Mouse (Mus musculus) liver, embryonic 14.5 days (tissue): ENCODE measurements around the gene Ccno. TPM values are rescaled to one million over a fixed set of nuclear protein-coding genes. Genes with fewer than 3 reads are reported as not detected.
A peak's percentile ranks its signal among the peaks of the same experiment; 100 is the strongest.

ENCODE experiments used
- ATAC-seq: fragments of 200-750 bp; cut with Nextera tagmentation; 2 replicates; pipeline ENCODE4 v1.8.0; 2017; ENCODE audit warnings: moderate number of reproducible peaks, mild to moderate bottlenecking, moderate library complexity; ENCODE audit not compliant: insufficient read depth
- DNase-seq, 3 experiments: peaks; one replicate each; pipeline ENCODE4 v3.0.0-alpha.2; 2012 to 2013; ENCODE audit warnings: low read depth in 3 of 3, low spot score in 3 of 3
- H3K27ac ChIP-seq: fragments of 300-500 bp; sonication (generic); 2 replicates; pipeline ENCODE4 v1.5.1; 2014; ENCODE audit warnings: moderate library complexity, mild to moderate bottlenecking, control low read depth, inconsistent platforms
- H3K27me3 ChIP-seq: fragments of 300-500 bp; sonication (generic); 2 replicates; pipeline ENCODE4 v1.6.1; 2014; ENCODE audit warnings: mild to moderate bottlenecking, low read length, moderate library complexity; ENCODE audit not compliant: control insufficient read depth, insufficient read depth
- H3K36me3 ChIP-seq: fragments of 300-500 bp; sonication (generic); replicated peaks from 2 replicates; pipeline ENCODE4 v1.6.1; 2014; ENCODE audit warnings: low read depth; ENCODE audit not compliant: control insufficient read depth, insufficient read depth
- H3K4me1 ChIP-seq, 2 experiments: fragments of 200-500 bp in 1 of 2; fragments of 300-500 bp in 1 of 2; sonication (generic) in 1 of 2; replicated peaks; 2 replicates each; pipeline ENCODE4 v1.6.1; 2012 to 2014; ENCODE audit warnings: antibody characterized with exemption in 1 of 2, inconsistent platforms in 1 of 2, low read length in 1 of 2; ENCODE audit not compliant: control insufficient read depth in 2 of 2, insufficient read depth in 2 of 2
- H3K4me2 ChIP-seq: fragments of 300-500 bp; sonication (generic); 2 replicates; pipeline ENCODE4 v1.6.1; 2014; ENCODE audit warnings: low read depth, mild to moderate bottlenecking, control low read depth, moderate library complexity
- H3K4me3 ChIP-seq, 2 experiments: fragments of 200-500 bp in 1 of 2; fragments of 300-500 bp in 1 of 2; sonication (generic) in 1 of 2; 2 replicates each; pipeline ENCODE4 v1.5.1; 2012 to 2014; ENCODE audit warnings: low read depth in 2 of 2, low read length in 2 of 2, mild to moderate bottlenecking in 2 of 2, control low read depth in 1 of 2, inconsistent platforms in 1 of 2, moderate library complexity in 1 of 2; ENCODE audit not compliant: insufficient read depth in 1 of 2
- H3K9ac ChIP-seq: fragments of 300-500 bp; sonication (generic); replicated peaks from 2 replicates; pipeline ENCODE4 v1.6.1; 2014; ENCODE audit warnings: mild to moderate bottlenecking, control low read depth, moderate library complexity
- H3K9me3 ChIP-seq: fragments of 300-500 bp; sonication (generic); 2 replicates; pipeline ENCODE4 v1.6.1; 2016; ENCODE audit warnings: low read length, mixed read lengths; ENCODE audit not compliant: control insufficient read depth
- CTCF ChIP-seq: IDR thresholded peaks from 2 replicates; pipeline ENCODE4 v1.5.1; 2016; ENCODE audit warnings: antibody characterized with exemption, low read depth, control low read depth
- EP300 ChIP-seq: IDR thresholded peaks from 2 replicates; pipeline ENCODE4 v1.6.1; 2016; ENCODE audit warnings: antibody characterized with exemption, low read depth
- WGBS: fragments of 180-500 bp; shearing (Covaris S2); extraction: QIAGEN DNeasy Blood & Tissue Kit; methylation state at CpG from one replicate; pipeline ENCODE4 v1.1.7; 2014; ENCODE audit not compliant: insufficient replicate concordance; 5-methylcytosine and 5-hydroxymethylcytosine counted together
- polyA plus RNA-seq, 2 experiments: library from polyadenylated mRNA; depleted of rRNA in 1 of 2; stranded (reverse) in 1 of 2; unstranded in 1 of 2; fragments of >200 nt; fragmentation: Nextera tagmentation in 1 of 2; extraction: Ambion mirVana in 1 of 2; gene quantifications; 2 replicates each; pipeline versions ENCODE4 v1.2.1 to v1.2.3; 2012 to 2014

The Ccno gene
- polyA plus RNA-seq (2012; rRNA removed), result 0.06 and 0.13 TPM in 2 replicates
- not detected in 2 replicates for polyA plus RNA-seq (2014; fragmentation: Nextera tagmentation; extraction: Ambion mirVana)

GRCm38 (mm10) chr13:112987532-112987943 lies at the start of gene Ccno:
Gene Ccno (plus strand): TSS chr13:112987802.
- Histone ChIP-seq H3K9me3 (no peaks in the 10 kb centered on the region), H3K9ac (no peak within 1 kb of the TSS)
- under 1% methylated on average over 47 of the region's 47 CpGs for WGBS

DNA sequence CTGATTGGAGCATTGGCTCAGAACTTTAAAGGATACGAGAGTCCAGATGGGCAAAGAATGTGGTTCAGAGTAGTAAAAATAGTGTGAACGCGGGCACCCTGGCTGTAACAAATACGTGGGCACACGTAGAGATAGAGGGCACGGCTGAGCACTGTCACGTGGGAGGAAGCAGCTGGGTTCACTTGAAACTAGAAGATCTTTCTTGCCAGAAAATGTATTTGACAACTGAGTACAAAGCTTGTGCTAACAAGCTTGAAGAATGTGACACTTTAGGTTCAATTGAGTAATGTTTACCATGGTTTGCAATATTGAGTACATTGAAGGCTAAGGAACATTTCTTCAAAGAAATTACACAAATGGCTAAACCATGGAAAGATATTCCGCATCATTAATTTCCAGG lies 49.5 kb upstream of the Ccno start:
- TF ChIP-seq EP300 (no peak), CTCF (no peak)
- DNase-seq, result no peak

More at GRCm38 (mm10) chr13:112987532-112987943, at the start of gene Ccno:
- TF ChIP-seq EP300 (no peak), CTCF (no peak)
- H3K27ac ChIP-seq, result no peak within 1 kb of the TSS
- ATAC-seq (peak; percentile 87), DNase-seq (peak; percentile 46 to 58 (median 48))
- peak within 1 kb of the TSS; percentile 12 to 49; a peak in 3 of 4 replicates for H3K4me3 ChIP-seq
- H3K4me2 ChIP-seq, result peak within 1 kb of the TSS; percentile 56
- no peaks in the 10 kb centered on the region for H3K36me3 ChIP-seq
- no peaks in the 10 kb centered on the region for H3K4me1 ChIP-seq
- peaks cover 70% of the 10 kb centered on the region for H3K27me3 ChIP-seq

DNA sequence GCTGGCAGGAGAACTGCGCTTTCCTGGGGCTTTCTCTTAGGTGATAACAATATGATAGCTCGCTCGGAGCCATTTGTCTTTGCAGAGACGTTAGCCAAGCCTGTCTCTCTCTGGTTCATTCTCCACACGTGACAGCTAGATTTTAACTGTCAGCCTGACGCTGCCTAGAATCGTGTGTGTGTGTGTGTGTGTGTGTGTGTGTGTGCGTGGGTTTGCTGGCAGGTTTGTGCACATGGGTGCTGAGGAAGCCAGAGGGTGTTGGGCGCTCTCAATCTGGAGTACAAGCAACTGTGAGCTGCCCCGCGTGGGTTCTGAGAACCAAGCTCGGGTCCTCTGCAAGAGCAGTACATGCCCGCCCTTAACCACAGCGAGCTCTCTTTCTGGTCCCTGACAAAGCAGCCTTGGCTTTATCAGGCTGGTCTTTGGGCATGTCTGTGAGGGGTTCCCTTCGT lies 45.7 kb upstream of the Ccno start:
- ATAC-seq (peak; percentile 79), DNase-seq (no peak)
- H3K27ac ChIP-seq, result no peak overlapping the region
- H3K9ac ChIP-seq, result no peak overlapping the region
- no peaks in the 10 kb centered on the region for H3K27me3 ChIP-seq
- no peaks in the 10 kb centered on the region for H3K9me3 ChIP-seq
- TF ChIP-seq CTCF (no peak), EP300 (no peak)
- 30% methylated on average over 15 of the region's 15 CpGs for WGBS
- H3K36me3 ChIP-seq, result peaks cover 3% of the 10 kb centered on the region
- H3K4me2 ChIP-seq, result peak overlapping the region; percentile 26
- no peaks in the 10 kb centered on the region; a peak in 1 of 4 replicates for H3K4me1 ChIP-seq
- no peak overlapping the region for H3K4me3 ChIP-seq

More for the DNA sequence above, 49.5 kb upstream of the Ccno start:
- Histone ChIP-seq H3K4me2 (no peak overlapping the region), H3K9me3 (no peaks in the 10 kb centered on the region), H3K4me1 (no peaks in the 10 kb centered on the region; a peak in 1 of 4 replicates), H3K4me3 (no peak overlapping the region), H3K9ac (no peak overlapping the region), H3K27ac (no peak overlapping the region), H3K36me3 (no peaks in the 10 kb centered on the region; the same call in 1 of the 2 replicates), H3K27me3 (no peaks in the 10 kb centered on the region)
- 80% methylated on average over 8 of the region's 8 CpGs for WGBS
- ATAC-seq, result no peak

DNA sequence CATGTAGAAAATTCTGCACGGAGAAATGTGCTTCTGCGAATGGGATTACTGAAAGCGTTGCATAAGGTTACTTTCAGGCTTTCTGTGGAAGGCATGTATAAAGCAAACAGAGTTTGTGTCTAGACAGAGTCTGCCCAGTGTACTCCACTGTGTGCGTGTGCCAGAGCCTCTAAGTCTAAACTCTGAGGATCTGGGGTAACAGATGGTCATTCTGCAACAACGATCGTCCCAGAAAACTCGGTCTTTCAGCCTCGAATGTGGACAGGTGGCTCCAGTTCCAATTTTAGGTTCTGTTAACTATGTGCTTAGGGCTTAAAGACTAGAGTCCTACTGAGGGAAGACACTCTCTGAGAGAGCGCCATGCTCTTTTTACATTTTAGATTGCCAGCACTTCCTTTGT lies 42.3 kb upstream of the Ccno start:
- DNase-seq, result no peak
- no peaks in the 10 kb centered on the region; a peak in 1 of 4 replicates for H3K4me1 ChIP-seq
- H3K9ac ChIP-seq, result no peak overlapping the region
- 83% methylated on average over 9 of the region's 9 CpGs for WGBS
- no peak for TF ChIP-seq CTCF
- TF ChIP-seq EP300, result no peak
- ATAC-seq, result no peak
- H3K27ac ChIP-seq, result no peak overlapping the region
- peaks cover 3% of the 10 kb centered on the region for H3K36me3 ChIP-seq
- H3K4me3 ChIP-seq, result no peak overlapping the region
- H3K4me2 ChIP-seq, result no peak overlapping the region
- no peaks in the 10 kb centered on the region for H3K9me3 ChIP-seq
- H3K27me3 ChIP-seq, result no peaks in the 10 kb centered on the region

DNA sequence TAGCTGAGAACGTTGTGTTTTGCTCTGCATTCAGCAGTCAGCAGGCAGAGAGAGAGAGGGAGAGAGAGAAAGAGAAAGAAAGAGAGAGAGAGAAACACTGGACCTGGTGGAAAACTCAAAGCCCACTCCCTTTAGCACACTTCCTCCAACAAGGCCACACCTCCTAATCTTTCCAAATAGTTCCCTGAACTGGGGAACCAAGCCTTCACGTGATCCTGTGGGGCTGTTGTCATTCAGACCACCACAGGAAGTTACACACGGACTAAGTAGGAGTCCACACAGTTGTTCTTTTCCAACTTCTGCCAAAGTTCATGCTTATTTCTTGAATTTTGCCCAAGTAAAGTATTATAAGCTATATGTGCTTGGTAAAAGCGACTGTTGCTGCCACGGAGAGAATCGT lies 41.7 kb upstream of the Ccno start:
- ATAC-seq, result no peak
- no peak overlapping the region for H3K27ac ChIP-seq
- WGBS, result 68% methylated on average over 6 of the region's 6 CpGs

More for the DNA sequence above, 41.7 kb upstream of the Ccno start:
- Histone ChIP-seq H3K36me3 (peaks cover 3% of the 10 kb centered on the region), H3K4me3 (no peak overlapping the region), H3K9me3 (no peaks in the 10 kb centered on the region), H3K4me1 (no peaks in the 10 kb centered on the region; a peak in 1 of 4 replicates), H3K9ac (no peak overlapping the region), H3K4me2 (no peak overlapping the region), H3K27me3 (no peaks in the 10 kb centered on the region)
- no peak for DNase-seq
- no peak for TF ChIP-seq CTCF
- TF ChIP-seq EP300, result no peak
